Mouse (Mus musculus) neural tube, embryonic 12.5 days (tissue): ENCODE measurements around the gene Trim39. TPM values are rescaled to one million over a fixed set of nuclear protein-coding genes. Genes with fewer than 3 reads are reported as not detected.
A peak's percentile ranks its signal among the peaks of the same experiment; 100 is the strongest.
"Not testable (repeated sequence)": the region's sequence is repeated elsewhere in the genome, so short reads cannot be mapped to it uniquely, and the experiment has no call there.

ENCODE experiments used
- ATAC-seq: fragments of 200-750 bp; cut with Nextera tagmentation; 2 replicates; pipeline ENCODE4 v1.8.0; 2017; ENCODE audit warnings: low read depth, mild to moderate bottlenecking, moderate TSS enrichment, moderate library complexity; ENCODE audit not compliant: low FRiP score
- H3K27ac ChIP-seq: fragments of 300-500 bp; sonication (generic); 2 replicates; pipeline ENCODE4 v1.5.1; 2016
- H3K27me3 ChIP-seq: fragments of 300-500 bp; sonication (generic); replicated peaks from 2 replicates; pipeline ENCODE4 v1.6.1; 2016; ENCODE audit warnings: mild to moderate bottlenecking
- H3K36me3 ChIP-seq: fragments of 300-500 bp; sonication (generic); 2 replicates; pipeline ENCODE4 v1.6.1; 2016; ENCODE audit warnings: mild to moderate bottlenecking
- H3K4me1 ChIP-seq: fragments of 300-500 bp; sonication (generic); 2 replicates; pipeline ENCODE4 v1.6.1; 2016
- H3K4me2 ChIP-seq: fragments of 300-500 bp; sonication (generic); replicated peaks from 2 replicates; pipeline ENCODE4 v1.6.1; 2016; ENCODE audit warnings: mild to moderate bottlenecking
- H3K4me3 ChIP-seq: fragments of 300-500 bp; sonication (generic); 2 replicates; pipeline ENCODE4 v1.5.1; 2016
- H3K9ac ChIP-seq: fragments of 300-500 bp; sonication (generic); 2 replicates; pipeline ENCODE4 v1.6.1; 2016; ENCODE audit warnings: mild to moderate bottlenecking
- H3K9me3 ChIP-seq: fragments of 300-500 bp; sonication (generic); 2 replicates; pipeline ENCODE4 v1.6.1; 2016; ENCODE audit warnings: mild to moderate bottlenecking
- whole genome bisulfite sequencing: fragments of 180-500 bp; shearing (Covaris S2); methylation state at CpG from one replicate; pipeline ENCODE4 v1.1.7; 2016; 5-methylcytosine and 5-hydroxymethylcytosine counted together
- polyA plus RNA-seq: library from polyadenylated mRNA; unstranded; fragments of >200 nt; fragmentation: Nextera tagmentation; extraction: Ambion mirVana; gene quantifications from 2 replicates; pipeline ENCODE4 v1.2.1, GENCODE M21; 2016

Gene Trim39
- polyA plus RNA-seq, 1 experiment from 2014 or later = 25.4 TPM

DNA sequence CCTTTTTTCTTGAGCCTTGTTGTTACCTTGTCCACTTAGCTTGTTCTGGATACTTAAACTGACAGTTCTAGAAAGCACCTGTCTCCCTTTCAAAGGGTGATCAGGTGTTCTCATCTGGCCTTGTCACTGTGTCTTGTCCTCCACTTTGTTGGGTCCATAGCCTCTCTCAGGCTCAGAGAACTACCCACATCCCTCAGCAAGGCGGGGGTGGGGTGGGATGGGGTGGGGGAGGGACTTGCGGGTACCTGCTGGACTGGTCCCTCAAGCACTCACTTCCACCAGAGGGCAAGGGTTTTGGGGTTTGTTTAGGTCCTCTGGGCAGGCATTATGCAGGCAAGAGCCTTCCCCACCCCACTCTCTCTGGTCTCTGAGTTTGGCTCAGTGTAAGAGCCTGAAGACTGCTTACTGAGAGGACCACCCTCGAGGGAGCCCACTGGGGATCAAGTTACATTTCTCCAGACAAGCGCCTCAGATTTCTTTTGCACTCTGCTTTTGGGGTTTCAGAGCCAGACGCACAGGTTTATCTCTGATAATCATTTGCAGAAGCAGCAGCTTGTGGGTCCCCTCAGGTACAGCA lies 31.3 kb downstream of the Trim39 start:
- WGBS = 21% methylated on average over 5 of the region's 5 CpGs
- peaks cover 5% of the 10 kb centered on the region; the same call in 1 of the 2 replicates for H3K4me1 ChIP-seq
- peaks cover 20% of the 10 kb centered on the region for H3K27me3 ChIP-seq
- no peaks in the 10 kb centered on the region for H3K36me3 ChIP-seq
- no peak overlapping the region for H3K4me3 ChIP-seq
- no peak overlapping the region for H3K9ac ChIP-seq
- no peak overlapping the region for H3K4me2 ChIP-seq
- H3K27ac ChIP-seq = no peak overlapping the region
- H3K9me3 ChIP-seq = no peaks in the 10 kb centered on the region
- ATAC-seq = no peak

DNA sequence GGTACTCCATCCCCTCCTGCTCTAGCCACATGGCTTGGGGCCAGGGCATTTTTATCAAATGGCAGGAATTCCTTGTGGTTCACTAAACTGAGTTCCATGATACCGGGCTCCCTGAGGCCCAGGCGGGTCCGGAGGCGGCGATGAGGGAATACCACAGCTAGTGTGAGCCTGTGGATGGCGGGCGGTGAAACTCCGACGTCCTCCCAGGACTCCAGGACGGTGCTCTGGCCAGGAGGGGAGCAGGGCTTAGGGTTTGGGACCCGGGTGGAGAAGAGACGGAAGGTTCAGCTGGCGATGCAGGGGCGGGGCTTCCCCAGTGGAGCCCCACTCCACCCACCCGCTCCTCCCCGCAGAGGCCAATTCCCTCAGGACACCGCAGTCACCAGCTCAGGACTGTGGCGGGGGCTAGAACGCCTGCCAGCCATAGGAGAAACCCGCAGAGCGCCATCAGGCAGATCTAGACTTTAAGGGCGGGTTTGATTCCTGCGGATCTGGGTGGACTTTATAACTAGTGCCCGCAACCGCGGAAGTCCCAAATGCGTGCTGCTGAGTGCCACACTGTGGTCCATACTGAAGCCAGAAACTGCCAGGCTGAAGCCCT lies 34.6 kb downstream of the Trim39 start:
- Histone ChIP-seq H3K9ac (peak overlapping the region; percentile 49), H3K27ac (no peak overlapping the region), H3K4me1 (peaks cover 5% of the 10 kb centered on the region; the same call in 1 of the 2 replicates), H3K4me3 (peak overlapping the region; percentile 24), H3K4me2 (peak overlapping the region; percentile 61), H3K36me3 (no peaks in the 10 kb centered on the region), H3K9me3 (no peaks in the 10 kb centered on the region), H3K27me3 (peaks cover 39% of the 10 kb centered on the region)
- WGBS = 3% methylated on average over 27 of the region's 27 CpGs
- ATAC-seq = no peak

DNA sequence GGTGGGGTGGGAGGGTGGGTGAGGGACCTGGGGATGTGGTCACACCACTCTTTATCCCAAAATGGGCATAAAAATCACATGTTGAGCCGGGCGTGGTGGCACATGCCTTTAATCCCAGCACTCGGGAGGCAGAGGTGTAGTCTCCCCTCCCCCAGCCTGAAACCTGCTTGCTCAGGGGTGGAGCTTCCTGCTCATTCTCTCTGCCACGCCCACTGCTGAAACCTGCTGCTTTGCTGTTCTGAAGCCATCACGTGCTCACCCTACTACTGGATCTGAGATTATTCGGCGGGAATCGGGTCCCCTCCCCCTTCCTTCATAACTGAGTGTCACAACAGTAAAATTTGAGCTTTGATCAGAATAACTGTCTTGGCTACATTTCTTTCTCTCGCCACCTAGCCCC lies 36.7 kb downstream of the Trim39 start:
- ATAC-seq, H3K9me3 ChIP-seq, H3K4me2 ChIP-seq, H3K4me1 ChIP-seq, H3K27ac ChIP-seq, H3K4me3 ChIP-seq, H3K36me3 ChIP-seq, H3K9ac ChIP-seq: not testable (repeated sequence)
- peaks cover 48% of the 10 kb centered on the region for H3K27me3 ChIP-seq
- 34% methylated on average over 9 of the region's 9 CpGs for WGBS

DNA sequence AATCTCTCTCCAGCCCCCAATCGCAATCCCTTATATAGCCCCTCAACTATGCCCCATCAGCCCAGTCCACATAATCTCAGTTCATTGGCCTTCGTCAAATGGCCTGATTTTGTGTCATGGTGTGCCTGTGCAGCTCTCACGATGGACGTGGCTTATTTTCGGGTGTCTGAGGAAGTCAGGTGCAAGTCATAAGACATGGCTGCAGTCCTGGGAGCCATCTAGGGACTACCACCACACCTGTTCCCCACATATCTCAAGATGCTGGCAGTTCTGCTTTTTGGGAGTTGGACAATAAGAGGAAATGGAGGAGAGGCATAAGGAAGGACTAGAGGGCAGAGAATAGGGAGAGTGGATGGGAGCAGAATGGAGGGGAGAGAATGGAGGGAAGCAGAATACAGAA lies 38.5 kb downstream of the Trim39 start:
- no peaks in the 10 kb centered on the region for H3K36me3 ChIP-seq
- peaks cover 5% of the 10 kb centered on the region; the same call in 1 of the 2 replicates for H3K4me1 ChIP-seq
- H3K9me3 ChIP-seq = no peaks in the 10 kb centered on the region
- no peak overlapping the region for H3K4me3 ChIP-seq
- no peak for ATAC-seq
- H3K4me2 ChIP-seq = no peak overlapping the region
- no peak overlapping the region for H3K9ac ChIP-seq
- 87% methylated on average over 5 of the region's 5 CpGs for WGBS
- H3K27ac ChIP-seq = no peak overlapping the region
- H3K27me3 ChIP-seq = peaks cover 62% of the 10 kb centered on the region

DNA sequence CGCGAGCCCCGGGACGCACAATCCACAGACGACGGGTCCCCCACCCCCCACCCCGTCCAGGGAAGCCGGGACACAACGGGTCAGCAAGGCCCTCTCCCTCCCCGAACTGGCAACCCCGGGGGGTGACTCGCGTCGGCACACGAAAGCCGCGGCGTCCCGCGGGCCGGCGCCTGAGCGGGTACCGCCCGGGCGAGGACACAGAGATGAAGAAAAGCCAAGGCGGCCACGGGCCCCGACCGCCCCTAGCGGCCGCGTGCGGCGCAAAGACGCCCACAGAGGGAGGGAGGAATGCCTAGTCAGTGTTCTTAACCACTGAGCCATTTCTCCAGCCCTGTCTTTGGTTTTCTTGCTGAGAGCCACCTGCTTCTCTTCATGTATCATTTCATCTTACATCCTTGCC lies 40.7 kb downstream of the Trim39 start:
- no peaks in the 10 kb centered on the region for H3K9me3 ChIP-seq
- H3K4me3 ChIP-seq = no peak overlapping the region
- no peak overlapping the region for H3K9ac ChIP-seq
- WGBS = 6% methylated on average over 36 of the region's 36 CpGs
- no peak overlapping the region for H3K27ac ChIP-seq
- H3K36me3 ChIP-seq = no peaks in the 10 kb centered on the region
- H3K4me2 ChIP-seq = no peak overlapping the region
- ATAC-seq = no peak
- H3K4me1 ChIP-seq = no peaks in the 10 kb centered on the region
- peaks cover 60% of the 10 kb centered on the region for H3K27me3 ChIP-seq

DNA sequence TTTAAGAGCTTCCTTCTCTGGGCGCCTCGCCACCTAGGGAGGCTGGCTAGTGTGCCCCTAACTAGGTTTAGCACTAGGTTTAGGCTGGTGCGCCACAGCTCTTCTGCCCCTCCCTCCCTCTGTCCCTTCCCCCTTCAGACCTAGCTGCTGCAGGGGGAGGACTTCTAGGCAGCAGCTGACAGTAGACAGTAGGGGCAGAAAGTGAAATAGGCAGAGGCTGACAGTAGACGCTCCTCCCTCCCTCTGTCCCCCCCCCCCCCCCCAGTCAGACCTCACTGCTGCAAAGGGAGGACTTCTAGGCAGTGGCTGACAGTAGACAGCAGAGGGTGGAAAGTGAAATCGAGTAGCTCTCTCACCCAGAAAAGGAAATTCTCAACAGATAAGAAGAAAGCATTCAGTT lies 43.0 kb downstream of the Trim39 start:
- Histone ChIP-seq H3K27ac (no peak overlapping the region), H3K4me2 (no peak overlapping the region), H3K36me3 (no peaks in the 10 kb centered on the region), H3K4me3 (no peak overlapping the region), H3K4me1 (no peaks in the 10 kb centered on the region), H3K9ac (no peak overlapping the region), H3K9me3 (no peaks in the 10 kb centered on the region), H3K27me3 (peaks cover 62% of the 10 kb centered on the region)
- ATAC-seq = no peak
- WGBS = 19% methylated on average over 5 of the region's 5 CpGs

DNA sequence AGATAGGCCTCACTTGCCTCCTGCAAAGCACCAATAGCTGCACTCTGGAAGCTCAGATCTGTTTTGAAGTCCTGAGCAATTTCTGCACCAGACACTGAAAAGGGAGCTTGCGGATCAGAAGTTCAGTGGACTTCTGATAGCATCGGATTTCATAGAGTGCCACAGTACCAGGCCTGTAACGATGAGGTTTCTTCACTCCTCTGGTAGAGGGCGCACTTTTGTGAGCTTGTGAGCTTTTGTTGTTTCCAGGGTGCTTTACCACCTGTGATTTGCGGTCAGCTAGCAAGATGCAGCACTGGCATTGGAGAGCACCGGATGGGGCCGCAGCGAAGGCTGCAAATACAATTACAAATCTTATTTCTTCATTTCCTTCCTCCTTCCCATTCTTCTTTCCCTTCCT lies 45.1 kb downstream of the Trim39 start:
- Histone ChIP-seq H3K4me3 (no peak overlapping the region), H3K9me3 (no peaks in the 10 kb centered on the region), H3K4me1 (no peaks in the 10 kb centered on the region), H3K27me3 (peaks cover 59% of the 10 kb centered on the region), H3K4me2 (no peak overlapping the region), H3K27ac (no peak overlapping the region), H3K9ac (no peak overlapping the region), H3K36me3 (no peaks in the 10 kb centered on the region)
- 15% methylated on average over 8 of the region's 8 CpGs for WGBS
- ATAC-seq = no peak

DNA sequence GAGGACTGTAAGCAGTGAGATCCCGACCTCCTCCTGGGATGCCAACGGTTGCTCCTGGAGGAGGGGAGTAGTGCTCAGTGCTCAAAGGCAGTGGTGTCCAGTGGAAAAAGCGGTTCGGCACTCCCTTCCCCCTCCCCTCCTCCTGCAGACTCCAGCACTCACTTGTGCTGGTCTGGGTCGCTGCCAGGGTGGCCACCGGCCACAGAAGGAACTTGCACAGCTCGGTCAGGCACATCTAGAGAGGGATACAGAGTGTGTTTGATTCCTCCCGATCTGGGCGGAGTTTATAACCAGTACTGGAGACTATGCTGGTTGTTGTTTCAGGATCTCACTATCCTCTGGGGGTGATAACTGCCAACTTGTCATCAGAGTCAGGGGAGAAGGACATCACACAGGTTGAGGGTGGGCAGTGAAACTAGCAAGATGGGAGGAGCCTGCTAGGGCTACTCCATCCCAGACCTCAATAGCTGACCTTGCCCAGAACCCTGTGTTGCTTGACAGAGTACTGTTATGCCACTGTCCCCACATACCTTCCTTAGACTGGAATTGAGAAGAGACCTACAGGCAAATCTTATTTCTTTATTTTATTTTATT lies 46.7 kb downstream of the Trim39 start:
- no peak overlapping the region for H3K27ac ChIP-seq
- no peaks in the 10 kb centered on the region for H3K4me1 ChIP-seq
- H3K4me3 ChIP-seq = no peak overlapping the region
- H3K9ac ChIP-seq = no peak overlapping the region
- ATAC-seq = no peak
- H3K9me3 ChIP-seq = no peaks in the 10 kb centered on the region
- no peaks in the 10 kb centered on the region for H3K36me3 ChIP-seq
- peak overlapping the region; percentile 9; the same call in 1 of the 2 replicates for H3K4me2 ChIP-seq
- 7% methylated on average over 9 of the region's 9 CpGs for WGBS
- peaks cover 54% of the 10 kb centered on the region for H3K27me3 ChIP-seq

DNA sequence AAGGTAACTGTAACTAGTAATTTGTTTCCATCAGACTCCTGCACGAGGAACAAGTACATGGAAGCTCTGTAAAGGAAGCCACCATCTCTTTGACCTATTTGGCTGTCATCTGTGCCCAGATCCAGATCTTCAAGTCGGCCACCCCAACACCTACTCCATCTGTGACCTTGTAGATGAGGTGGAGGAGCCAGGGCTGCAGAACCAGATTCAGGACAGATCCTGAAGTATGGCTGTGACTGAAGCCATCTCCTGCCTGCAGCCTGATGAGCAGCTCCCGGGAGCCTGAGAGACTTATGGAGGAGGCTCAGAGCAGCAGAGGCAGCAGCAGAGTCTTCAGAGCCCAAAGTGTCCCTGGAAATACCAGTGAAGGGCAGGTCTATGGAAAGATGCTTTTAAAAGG lies 47.6 kb downstream of the Trim39 start:
- H3K4me1 ChIP-seq = no peaks in the 10 kb centered on the region
- H3K27ac ChIP-seq = no peak overlapping the region
- no peaks in the 10 kb centered on the region for H3K36me3 ChIP-seq
- H3K4me2 ChIP-seq = no peak overlapping the region
- no peak overlapping the region for H3K4me3 ChIP-seq
- ATAC-seq = no peak
- H3K9me3 ChIP-seq = no peaks in the 10 kb centered on the region
- H3K27me3 ChIP-seq = peaks cover 47% of the 10 kb centered on the region
- WGBS = 50% methylated on average over 3 of the region's 3 CpGs
- H3K9ac ChIP-seq = no peak overlapping the region

DNA sequence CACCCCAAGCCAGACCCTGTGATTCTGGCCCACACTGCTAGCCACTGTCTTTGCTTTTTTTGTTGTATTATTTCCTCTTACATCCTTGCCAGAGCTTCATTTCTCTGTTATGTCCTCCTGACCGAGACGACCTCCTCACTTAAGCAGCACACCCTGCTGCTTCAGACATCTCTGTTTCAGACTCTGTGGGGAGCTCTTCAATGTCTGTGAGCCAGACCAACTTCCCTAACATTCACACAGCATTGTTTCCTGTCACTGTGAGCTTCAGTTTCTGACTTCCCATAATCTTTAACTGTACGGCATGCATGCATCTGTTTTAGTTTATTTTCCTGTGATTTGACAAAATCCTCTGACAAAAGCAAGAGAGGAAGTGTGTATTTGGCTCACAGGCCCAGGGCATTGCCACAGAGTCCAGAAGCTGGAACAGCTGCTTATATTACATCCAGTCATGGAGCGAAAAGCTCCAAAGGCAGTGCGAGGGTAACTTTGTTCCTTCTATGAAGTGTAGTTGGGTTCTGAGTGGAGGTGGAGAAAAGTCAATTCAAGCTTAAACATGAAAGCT lies 53.4 kb downstream of the Trim39 start:
- no peak overlapping the region for H3K27ac ChIP-seq
- WGBS = 64% methylated on average over 5 of the region's 5 CpGs
- H3K36me3 ChIP-seq = no peaks in the 10 kb centered on the region
- peaks cover 52% of the 10 kb centered on the region for H3K27me3 ChIP-seq
- H3K4me3 ChIP-seq = no peak overlapping the region
- no peaks in the 10 kb centered on the region for H3K4me1 ChIP-seq
- H3K9me3 ChIP-seq = no peaks in the 10 kb centered on the region
- no peak overlapping the region for H3K4me2 ChIP-seq
- no peak overlapping the region for H3K9ac ChIP-seq
- no peak for ATAC-seq

DNA sequence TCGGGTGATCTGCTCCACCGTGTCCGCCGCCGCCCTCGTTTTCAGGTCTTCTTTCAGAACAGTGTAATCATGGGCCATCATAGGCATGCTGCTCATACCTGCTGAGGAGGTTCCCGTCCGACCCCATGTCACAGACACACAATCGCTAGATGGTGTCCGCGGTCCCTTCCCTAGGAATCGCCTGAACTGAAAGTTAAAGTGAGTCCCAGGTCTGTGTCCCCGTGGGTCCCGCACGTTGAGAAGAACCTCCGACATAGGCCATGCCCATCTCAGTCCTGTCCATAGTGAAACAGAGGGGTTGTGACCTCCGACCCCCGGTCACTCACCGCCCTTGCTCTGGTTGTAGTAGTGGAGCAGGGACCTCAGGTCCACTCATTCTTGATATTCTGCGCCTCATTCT lies 56.5 kb downstream of the Trim39 start:
- Histone ChIP-seq H3K4me1 (no peaks in the 10 kb centered on the region), H3K4me3 (no peak overlapping the region), H3K9me3 (no peaks in the 10 kb centered on the region), H3K27ac (no peak overlapping the region), H3K9ac (no peak overlapping the region), H3K4me2 (0 out of 2 replicates have a peak overlapping the region, but pooled peaks have one; percentile 0), H3K27me3 (peaks cover 48% of the 10 kb centered on the region), H3K36me3 (no peaks in the 10 kb centered on the region)
- no peak for ATAC-seq
- WGBS = 2% methylated on average over 20 of the region's 20 CpGs
